7 mouse cellular contexts compared by ENCODE assay signal in the genomic region with DNA sequence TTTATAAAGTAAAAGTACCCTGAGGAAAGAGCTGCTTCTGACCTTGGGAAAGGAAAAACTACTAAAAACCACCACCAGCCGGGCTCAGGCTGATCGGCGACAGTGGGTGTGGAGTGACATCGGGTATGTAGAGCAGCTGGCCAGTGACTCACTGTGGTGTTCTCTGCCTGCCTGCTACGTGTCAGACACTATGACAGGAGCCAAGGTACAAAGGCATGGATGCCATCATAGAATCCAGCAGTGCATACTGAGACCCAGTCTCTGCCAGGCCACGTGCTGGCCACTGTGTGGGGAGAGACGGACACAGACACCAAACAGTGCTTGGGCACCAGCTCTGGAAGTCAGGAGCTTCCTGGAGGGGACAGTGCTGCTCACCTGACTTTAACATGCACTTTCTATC. TPM values are rescaled to one million over a fixed set of nuclear protein-coding genes. Genes with fewer than 3 reads are reported as not detected.
A peak's percentile ranks its signal among the peaks of the same experiment; 100 is the strongest.
DNase-seq lines count a peak whose midpoint lies in the region; ATAC-seq and TF ChIP-seq lines count a peak whose summit lies in the region.

No protein-coding gene starts in this region.

- H3K27ac ChIP-seq in lung, postnatal 0 days (ENCODE audit: low read length), result peak overlapping the region; percentile 54
- H3K27ac ChIP-seq in embryonic facial prominence, embryonic 14.5 days (replicated peaks; ENCODE audit: low read depth, low read length), result 0 out of 2 replicates have a peak overlapping the region, but pooled peaks have one; percentile 21
- H3K27ac ChIP-seq in stomach, embryonic 14.5 days (ENCODE audit: low read length), result peak overlapping the region; percentile 45; the same call in 1 of the 2 replicates

- ATAC-seq in lung, postnatal 0 days, result peak; percentile 65
- ATAC-seq in embryonic facial prominence, embryonic 14.5 days (ENCODE audit: low read depth), result peak; percentile 38; the same call in 1 of the 2 replicates
- no peak for ATAC-seq in stomach, embryonic 14.5 days (ENCODE audit: insufficient number of reproducible peaks, insufficient read depth, low FRiP score, low read depth)

- WGBS in lung, postnatal 0 days, result 46% methylated on average over 7 of the region's 7 CpGs
- 57% methylated on average over 7 of the region's 7 CpGs for WGBS in embryonic facial prominence, embryonic 14.5 days
- 67% methylated on average over 7 of the region's 7 CpGs for WGBS in stomach, embryonic 14.5 days

- H3K9me3 ChIP-seq in lung, postnatal 0 days (ENCODE audit: low read length), result no peaks in the 10 kb centered on the region
- H3K9me3 ChIP-seq in embryonic facial prominence, embryonic 14.5 days (ENCODE audit: control insufficient read depth, low read length), result no peaks in the 10 kb centered on the region
- H3K9me3 ChIP-seq in stomach, embryonic 14.5 days (ENCODE audit: control insufficient read depth, low read depth, low read length), result no peaks in the 10 kb centered on the region

- DNase-seq in lung, postnatal 0 days (ENCODE audit: low spot score), result peak; percentile 58
- DNase-seq in lung, postnatal 25 days (ENCODE audit: low spot score), result no peak
- peak; percentile 33 for DNase-seq in embryonic facial prominence, embryonic 14.5 days (ENCODE audit: low spot score)
- DNase-seq in heart, postnatal 36 days, result peak; percentile 20 to 37
- no peak for DNase-seq in thymus, adult 18-20 months
- DNase-seq in ovary, postnatal 10 days (ENCODE audit: low spot score), result no peak

- intact Hi-C loops in heart, postnatal 36 days (cut with DNase I), result no loop called here

- H3K27me3 ChIP-seq in lung, postnatal 0 days (replicated peaks; ENCODE audit: insufficient read depth, low read length), result no peaks in the 10 kb centered on the region
- no peaks in the 10 kb centered on the region for H3K27me3 ChIP-seq in embryonic facial prominence, embryonic 14.5 days (replicated peaks; ENCODE audit: control insufficient read depth, insufficient read depth, low read length)
- no peaks in the 10 kb centered on the region for H3K27me3 ChIP-seq in stomach, embryonic 14.5 days (ENCODE audit: control insufficient read depth, insufficient read depth, low read length)

- no peaks in the 10 kb centered on the region for H3K36me3 ChIP-seq in lung, postnatal 0 days (ENCODE audit: insufficient read depth, low read length)
- peaks cover 34% of the 10 kb centered on the region for H3K36me3 ChIP-seq in embryonic facial prominence, embryonic 14.5 days (ENCODE audit: control insufficient read depth, insufficient read depth, low read length)
- H3K36me3 ChIP-seq in stomach, embryonic 14.5 days (ENCODE audit: control insufficient read depth, insufficient read depth, low read length), result peaks cover 17% of the 10 kb centered on the region

- 0 out of 2 replicates have a peak, but pooled peaks cover 4% of the 10 kb centered on the region for H3K4me1 ChIP-seq in lung, postnatal 0 days (ENCODE audit: insufficient read depth, low read depth, low read length)
- peaks cover 9% of the 10 kb centered on the region for H3K4me1 ChIP-seq in embryonic facial prominence, embryonic 14.5 days (ENCODE audit: control insufficient read depth, insufficient read depth, low read length)
- H3K4me1 ChIP-seq in stomach, embryonic 14.5 days (ENCODE audit: control insufficient read depth, insufficient read depth, low read length), result peaks cover 10% of the 10 kb centered on the region

- no peak overlapping the region for H3K4me2 ChIP-seq in lung, postnatal 0 days (replicated peaks; ENCODE audit: low read depth, low read length)
- no peak overlapping the region for H3K4me2 ChIP-seq in embryonic facial prominence, embryonic 14.5 days (ENCODE audit: low read depth, low read length)
- H3K4me2 ChIP-seq in stomach, embryonic 14.5 days (replicated peaks; ENCODE audit: low read depth, low read length), result no peak overlapping the region

- TF ChIP-seq CTCF in lung, postnatal 0 days (IDR thresholded peaks at IDR 0.05), result no peak

- no peak overlapping the region for H3K4me3 ChIP-seq in lung, postnatal 0 days (ENCODE audit: low read depth, low read length)
- no peak overlapping the region for H3K4me3 ChIP-seq in embryonic facial prominence, embryonic 14.5 days (ENCODE audit: low read depth, low read length)
- no peak overlapping the region for H3K4me3 ChIP-seq in stomach, embryonic 14.5 days (ENCODE audit: low read depth, low read length)

- no peak overlapping the region for H3K9ac ChIP-seq in lung, postnatal 0 days (replicated peaks; ENCODE audit: low read depth)
- H3K9ac ChIP-seq in embryonic facial prominence, embryonic 14.5 days (ENCODE audit: low read depth, low read length), result no peak overlapping the region
- H3K9ac ChIP-seq in stomach, embryonic 14.5 days (replicated peaks; ENCODE audit: low read depth, low read length), result no peak overlapping the region

- TF ChIP-seq EP300 in lung, postnatal 0 days (IDR thresholded peaks at IDR 0.05), result no peak

RNA-seq across cellular contexts. Expression of a gene that starts 5.1 kb away (rescaled TPM):
- 41.1 and 44.2 TPM in 2 replicates for polyA plus RNA-seq in lung, postnatal 0 days (2015; fragmentation: Nextera tagmentation; extraction: Ambion mirVana)
- 57.0 and 63.3 TPM in 2 replicates for polyA plus RNA-seq in embryonic facial prominence, embryonic 14.5 days (2014; fragmentation: Nextera tagmentation; extraction: Ambion mirVana)
- total RNA-seq in heart, postnatal 36 days (2021), result 10 to 100 TPM; 11.0 to 12.2 TPM
- polyA plus RNA-seq in stomach, embryonic 14.5 days (2014; fragmentation: Nextera tagmentation; extraction: Ambion mirVana), result 59.1 and 60.8 TPM in 2 replicates

Comparison
In these comparisons a context has a peak if more than half of its experiments do, and no peak if none do; other contexts are left out.
1. DNase-seq: peak in lung, postnatal 0 days (single experiment), embryonic facial prominence, embryonic 14.5 days (single experiment) and heart, postnatal 36 days (2 of 2); none in lung, postnatal 25 days (single experiment), thymus, adult 18-20 months (0 of 2) and ovary, postnatal 10 days (single experiment).
2. Peak in every context shown above with its lines, with median percentiles within 50 percentile points of each other: H3K27ac ChIP-seq.